Mouse (Mus musculus) C2C12 (cell line): Measurements from ENCODE around the gene Caly. TPM values are rescaled to one million over a fixed set of nuclear protein-coding genes. Genes with fewer than 3 reads are reported as not detected.

Experiments
- H3K27me3 ChIP-seq: one replicate; pipeline ENCODE4 v1.6.1; 2011; ENCODE audit not compliant: control insufficient read depth, insufficient read depth, insufficient read length
- H3K36me3 ChIP-seq: one replicate; pipeline ENCODE4 v1.6.1; 2011; ENCODE audit not compliant: control insufficient read depth, insufficient read depth
- H3K4me3 ChIP-seq: one replicate; pipeline ENCODE4 v1.5.1; 2011; ENCODE audit warnings: mild to moderate bottlenecking, control low read depth; ENCODE audit not compliant: poor library complexity, insufficient read depth, severe bottlenecking
- H3K79me2 ChIP-seq: one replicate; pipeline ENCODE4 v1.6.1; 2011; ENCODE audit not compliant: control insufficient read depth, insufficient read depth
- H3K79me3 ChIP-seq: one replicate; pipeline ENCODE4 v1.6.1; 2011; ENCODE audit warnings: low read depth, control low read depth
- H3ac ChIP-seq: one replicate; pipeline ENCODE3; 2011; ENCODE audit warnings: low read depth; ENCODE audit not compliant: control insufficient read depth, insufficient read length
- CEBPB ChIP-seq: IDR thresholded peaks from one replicate; pipeline ENCODE4 v1.6.1; 2011; ENCODE audit warnings: low read depth, mild to moderate bottlenecking, control low read depth, moderate library complexity
- CTCF ChIP-seq: IDR thresholded peaks from one replicate; pipeline ENCODE4 v1.5.1; 2011; ENCODE audit not compliant: control insufficient read depth, insufficient read depth, insufficient read length
- FOSL1 ChIP-seq: IDR thresholded peaks from one replicate; pipeline ENCODE4 v1.8.0; 2011; ENCODE audit warnings: mild to moderate bottlenecking, low read length; ENCODE audit not compliant: poor library complexity, insufficient read depth, severe bottlenecking
- MAX ChIP-seq: IDR thresholded peaks from one replicate; pipeline ENCODE4 v1.6.1; 2011; ENCODE audit warnings: mild to moderate bottlenecking, control low read depth
- MYOD1 ChIP-seq: IDR thresholded peaks from one replicate; pipeline ENCODE4 v1.6.1; 2011; ENCODE audit warnings: low read depth; ENCODE audit not compliant: control insufficient read depth, insufficient read length
- MYOG ChIP-seq: IDR thresholded peaks from one replicate; pipeline ENCODE4 v1.6.1; 2011; ENCODE audit not compliant: control insufficient read depth, insufficient read length; ENCODE audit errors: extremely low read depth
- USF1 ChIP-seq: IDR thresholded peaks from one replicate; pipeline ENCODE4 v1.6.1; 2011; ENCODE audit warnings: low read depth, mild to moderate bottlenecking, control low read depth, moderate library complexity
- polyA plus RNA-seq: library from polyadenylated mRNA; unstranded; fragments of >200 nt; fragmentation: generic; extraction: Trizol; gene quantifications from one replicate; pipeline ENCODE4 v1.2.1, GENCODE M21; 2012; ENCODE audit warnings: missing spikeins

The Caly gene
- polyA plus RNA-seq, 1 experiment = not detected

DNA sequence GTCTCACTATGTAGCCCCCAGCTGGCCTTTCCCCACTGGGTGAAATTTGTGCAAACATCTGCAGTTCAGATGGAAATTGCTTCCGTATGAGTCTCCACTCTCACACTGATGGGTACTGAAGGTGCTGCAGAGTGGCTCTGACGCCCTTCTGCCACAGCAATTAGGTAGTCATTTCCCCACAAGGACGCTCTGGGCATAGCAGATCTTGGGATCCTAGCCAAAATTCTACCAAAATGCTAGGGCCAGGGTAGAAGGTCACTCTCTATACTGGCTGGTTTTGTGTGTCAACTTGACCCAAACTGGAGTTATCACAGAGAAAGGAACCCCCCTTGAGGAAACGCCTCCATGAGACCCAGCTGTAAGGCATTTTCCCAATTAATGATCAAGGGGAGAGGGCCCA lies 21.7 kb upstream of the Caly start:
- no peaks in the 10 kb centered on the region for H3K79me3 ChIP-seq
- no peak overlapping the region for H3K4me3 ChIP-seq
- peaks cover 20% of the 10 kb centered on the region for H3K36me3 ChIP-seq
- no peak overlapping the region for H3ac ChIP-seq
- H3K79me2 ChIP-seq = no peaks in the 10 kb centered on the region
- no peak for TF ChIP-seq CEBPB
- no peak for TF ChIP-seq MYOG
- no peak for TF ChIP-seq USF1
- no peak for TF ChIP-seq FOSL1
- no peak for TF ChIP-seq MAX
- TF ChIP-seq CTCF = no peak
- no peak for TF ChIP-seq MYOD1
- no peaks in the 10 kb centered on the region for H3K27me3 ChIP-seq

DNA sequence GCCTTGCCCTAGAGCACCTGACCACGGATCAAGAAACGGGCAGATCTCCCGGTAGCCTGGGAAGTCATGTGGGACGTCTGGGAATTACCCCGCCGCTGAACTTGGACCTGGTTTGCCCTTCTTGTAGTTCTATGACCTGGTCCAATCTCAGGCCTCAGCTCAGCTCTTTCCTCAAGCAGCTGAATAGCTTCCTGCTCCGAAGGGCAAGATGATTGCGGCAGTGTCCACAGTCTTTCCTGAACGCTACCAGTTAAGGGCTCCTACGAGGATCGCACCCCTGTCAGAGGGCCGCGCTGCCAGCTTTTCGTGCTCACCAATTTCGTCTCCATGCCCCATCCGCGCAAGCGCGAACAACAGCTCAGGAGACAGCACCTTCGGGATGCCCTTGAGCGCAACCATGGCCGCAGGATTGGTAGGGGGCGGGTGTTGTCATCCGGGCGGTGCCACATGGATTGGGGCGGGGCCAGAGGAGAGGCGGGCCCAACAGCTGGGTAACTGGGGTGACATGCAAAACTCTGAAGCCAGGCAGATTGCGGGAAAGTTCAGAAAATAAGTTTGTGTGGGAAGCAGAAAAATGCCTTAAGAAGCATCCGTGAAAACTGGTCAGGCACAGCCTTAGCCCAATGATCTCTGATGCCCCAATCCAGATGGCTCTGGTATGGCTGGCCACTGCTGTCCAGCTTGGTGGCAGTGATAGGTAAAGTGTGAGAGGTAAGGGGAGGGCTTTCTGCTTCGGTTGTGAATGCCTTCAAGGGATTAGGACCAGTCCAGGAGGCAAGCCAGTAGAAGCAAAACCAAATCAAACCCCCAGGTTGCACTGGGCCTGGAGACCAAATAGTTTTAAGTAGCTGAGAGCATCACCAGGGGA lies 19.9 kb upstream of the Caly start, which contains the start of gene Fuom:
Gene Fuom, minus strand, starts transcription at position 449 of the 868 bp plus-strand sequence.
- TF ChIP-seq MYOD1 = no peak
- no peak for TF ChIP-seq CEBPB
- no peak for TF ChIP-seq FOSL1
- no peak for TF ChIP-seq MAX
- no peak for TF ChIP-seq MYOG
- no peak for TF ChIP-seq CTCF
- TF ChIP-seq USF1 = no peak
- Histone ChIP-seq H3K36me3 (peaks cover 8% of the 10 kb centered on the region), H3ac (peak within 1 kb of the TSS; percentile 28), H3K4me3 (no peak within 1 kb of the TSS), H3K27me3 (no peaks in the 10 kb centered on the region), H3K79me2 (no peaks in the 10 kb centered on the region), H3K79me3 (no peaks in the 10 kb centered on the region)

DNA sequence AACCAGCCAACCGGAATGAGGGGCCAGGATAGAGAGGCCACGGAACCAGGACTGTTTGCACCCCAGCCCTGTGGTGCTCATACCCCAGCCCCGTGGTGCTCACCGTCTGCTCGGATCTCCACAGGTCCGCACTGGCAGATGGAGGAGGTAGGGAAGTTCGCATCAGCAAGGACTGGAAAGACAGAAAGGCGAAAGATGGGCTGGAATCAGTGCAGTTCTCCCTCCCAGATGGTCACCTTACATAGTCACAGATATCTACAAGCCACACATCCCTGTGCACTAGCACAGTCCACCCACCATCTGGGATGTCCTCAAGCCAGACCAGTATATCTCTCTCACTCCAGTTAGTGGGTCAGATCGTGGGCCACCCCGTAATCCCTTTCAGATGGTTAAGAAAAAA lies 19.1 kb upstream of the Caly start:
- Histone ChIP-seq H3K79me2 (no peaks in the 10 kb centered on the region), H3K4me3 (no peak overlapping the region), H3K27me3 (no peaks in the 10 kb centered on the region), H3K79me3 (no peaks in the 10 kb centered on the region), H3K36me3 (peaks cover 8% of the 10 kb centered on the region), H3ac (no peak overlapping the region)
- TF ChIP-seq MAX = no peak
- TF ChIP-seq MYOG = no peak
- TF ChIP-seq FOSL1 = no peak
- no peak for TF ChIP-seq USF1
- TF ChIP-seq CTCF = no peak
- TF ChIP-seq MYOD1 = no peak
- TF ChIP-seq CEBPB = no peak

DNA sequence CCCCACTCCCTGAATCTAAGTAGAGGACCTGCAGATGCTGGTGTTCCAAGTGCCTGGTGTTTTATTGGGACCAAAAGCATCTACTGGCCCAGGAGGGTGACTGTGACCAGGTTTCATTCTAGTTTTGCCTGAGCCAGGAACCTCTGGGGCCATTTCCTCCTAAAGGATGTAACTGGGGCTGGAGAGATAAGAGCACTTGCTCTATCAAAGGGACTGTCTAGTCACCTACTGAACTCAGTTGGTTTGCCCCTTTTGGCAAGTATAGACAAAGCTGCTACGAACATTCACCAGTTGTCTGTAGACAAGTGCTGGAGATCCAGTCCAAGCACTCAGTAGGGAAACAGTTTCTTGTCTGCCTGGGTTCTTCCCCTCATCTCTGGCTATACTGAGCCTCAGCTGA lies 16.1 kb upstream of the Caly start:
- no peaks in the 10 kb centered on the region for H3K27me3 ChIP-seq
- no peaks in the 10 kb centered on the region for H3K79me2 ChIP-seq
- TF ChIP-seq MYOG = no peak
- TF ChIP-seq CTCF = no peak
- no peak for TF ChIP-seq MYOD1
- TF ChIP-seq MAX = no peak
- no peak for TF ChIP-seq FOSL1
- H3K4me3 ChIP-seq = no peak overlapping the region
- no peak overlapping the region for H3ac ChIP-seq
- no peaks in the 10 kb centered on the region for H3K79me3 ChIP-seq
- H3K36me3 ChIP-seq = no peaks in the 10 kb centered on the region

DNA sequence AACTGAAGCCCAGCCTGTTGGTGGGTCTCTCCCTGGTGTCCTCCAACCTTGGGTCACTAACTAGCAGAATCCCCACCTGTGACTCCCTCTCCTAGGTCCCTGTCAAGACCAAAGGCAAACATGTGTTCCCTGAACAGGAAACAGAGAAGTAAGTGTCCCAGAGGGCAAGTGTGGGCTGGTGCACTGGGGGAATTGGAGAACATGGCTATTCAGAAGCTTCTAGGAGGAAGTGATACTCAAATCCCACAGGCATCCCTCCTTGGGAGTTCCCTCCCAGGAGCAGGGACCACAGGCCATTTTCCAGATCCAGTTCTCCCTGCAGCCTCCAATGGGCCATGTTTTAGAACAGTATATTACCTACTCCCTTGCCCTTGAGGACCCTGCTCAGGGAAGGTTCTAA lies 13.7 kb upstream of the Caly start:
- H3K36me3 ChIP-seq = no peaks in the 10 kb centered on the region
- H3K4me3 ChIP-seq = no peak overlapping the region
- H3K27me3 ChIP-seq = no peaks in the 10 kb centered on the region
- TF ChIP-seq CEBPB (no peak), FOSL1 (no peak)
- H3ac ChIP-seq = no peak overlapping the region
- H3K79me3 ChIP-seq = no peaks in the 10 kb centered on the region
- no peaks in the 10 kb centered on the region for H3K79me2 ChIP-seq

DNA sequence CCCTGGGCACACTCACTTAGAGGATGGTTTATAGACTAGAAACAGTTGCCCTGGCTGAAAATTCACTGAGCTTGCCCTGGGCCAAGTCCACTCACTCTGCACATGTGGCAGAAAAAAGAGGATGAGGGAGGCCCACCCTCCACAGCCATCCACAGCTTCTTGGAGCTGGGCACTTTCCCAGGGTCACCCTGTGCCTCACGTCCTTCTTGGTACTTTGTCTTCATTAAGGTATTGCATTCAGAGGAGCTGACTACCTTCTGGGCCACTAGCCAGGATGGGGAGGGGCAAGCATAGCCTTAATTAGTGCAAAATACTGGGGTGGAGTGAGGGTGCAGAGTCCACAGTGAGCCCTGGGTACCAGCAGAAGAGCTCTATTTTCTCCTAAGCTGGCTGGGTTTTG lies 13.2 kb upstream of the Caly start:
- H3K27me3 ChIP-seq = no peaks in the 10 kb centered on the region
- TF ChIP-seq MAX = no peak
- TF ChIP-seq MYOD1 = no peak
- TF ChIP-seq CEBPB = no peak
- H3K79me3 ChIP-seq = no peaks in the 10 kb centered on the region
- no peak overlapping the region for H3ac ChIP-seq
- no peaks in the 10 kb centered on the region for H3K36me3 ChIP-seq
- H3K4me3 ChIP-seq = no peak overlapping the region
- no peaks in the 10 kb centered on the region for H3K79me2 ChIP-seq
